Mouse (Mus musculus) spleen, adult 2 months (tissue): ENCODE measurements around the gene Grm7. TPM values are rescaled to one million over a fixed set of nuclear protein-coding genes. Genes with fewer than 3 reads are reported as not detected.

ENCODE experiments used
- DNase-seq, 2 experiments: peaks; one replicate each; pipeline versions ENCODE4 v3.0.0 to v3.0.0-alpha.2; 2012 to 2021; ENCODE audit warnings: low spot score in 2 of 2, low read depth in 1 of 2
- H3K27ac ChIP-seq: fragments of 200-500 bp; 2 replicates; pipeline ENCODE4 v1.5.1; 2012; ENCODE audit warnings: low read length, inconsistent platforms; ENCODE audit not compliant: insufficient read depth
- H3K27me3 ChIP-seq: fragments of 200-500 bp; 2 replicates; pipeline ENCODE4 v1.6.1; 2012; ENCODE audit warnings: mild to moderate bottlenecking, moderate library complexity, low read length, inconsistent platforms; ENCODE audit not compliant: control insufficient read depth, insufficient read depth
- H3K36me3 ChIP-seq: fragments of 200-500 bp; 2 replicates; pipeline ENCODE4 v1.6.1; 2012; ENCODE audit warnings: mild to moderate bottlenecking, low read length, inconsistent platforms; ENCODE audit not compliant: control insufficient read depth, insufficient read depth
- H3K4me1 ChIP-seq: fragments of 200-500 bp; 2 replicates; pipeline ENCODE4 v1.6.1; 2011; ENCODE audit warnings: inconsistent platforms; ENCODE audit not compliant: control insufficient read depth, insufficient read depth, insufficient read length
- H3K4me3 ChIP-seq: fragments of 200-500 bp; 2 replicates; pipeline ENCODE4 v1.5.1; 2011; ENCODE audit warnings: mild to moderate bottlenecking, inconsistent platforms; ENCODE audit not compliant: insufficient read depth, insufficient read length; ENCODE audit errors: extremely low read depth
- CTCF ChIP-seq: fragments of 200-500 bp; IDR thresholded peaks from 2 replicates; pipeline ENCODE4 v1.5.1; 2011; ENCODE audit warnings: mild to moderate bottlenecking, inconsistent platforms; ENCODE audit not compliant: insufficient read depth, insufficient read length, insufficient replicate concordance; ENCODE audit errors: extremely low read depth
- POLR2A ChIP-seq: fragments of 200-500 bp; IDR thresholded peaks from 2 replicates; pipeline ENCODE4 v1.6.1; 2011; ENCODE audit warnings: low read depth, low read length, inconsistent platforms
- WGBS: fragments of 180-500 bp; shearing (Covaris S2); methylation state at CpG from one replicate; pipeline ENCODE4 v1.1.7; 2018; 5-methylcytosine and 5-hydroxymethylcytosine counted together
- polyA plus RNA-seq: library from polyadenylated mRNA; depleted of rRNA; stranded (reverse); fragments of >200 nt; gene quantifications from 2 replicates; pipeline ENCODE4 v1.2.3, GENCODE M21; 2012

Gene Grm7
- polyA plus RNA-seq, 1 experiment = not detected

DNA sequence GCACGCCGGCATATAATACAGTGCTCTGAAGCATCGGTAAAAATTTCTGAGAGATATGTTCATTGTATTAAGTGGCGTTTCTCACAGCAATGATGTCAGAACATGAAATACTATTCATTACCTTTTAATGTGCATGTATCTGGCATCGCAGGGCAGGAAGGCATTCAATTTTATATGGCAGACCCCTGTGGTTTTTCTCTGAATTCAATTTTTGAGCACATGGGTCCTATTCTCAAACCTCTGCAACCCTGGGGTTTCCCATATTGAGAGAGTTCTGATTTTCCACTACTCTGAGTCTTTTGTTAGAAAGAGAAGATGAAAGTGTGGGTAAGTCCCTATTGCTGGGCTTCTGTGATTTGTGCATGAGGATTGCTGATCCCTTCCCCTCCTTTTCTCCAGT lies 110.5 kb downstream of the Grm7 start:
- 93% methylated on average over 5 of the region's 5 CpGs for WGBS
- Histone ChIP-seq H3K36me3 (no peaks in the 10 kb centered on the region), H3K27me3 (no peaks in the 10 kb centered on the region)

DNA sequence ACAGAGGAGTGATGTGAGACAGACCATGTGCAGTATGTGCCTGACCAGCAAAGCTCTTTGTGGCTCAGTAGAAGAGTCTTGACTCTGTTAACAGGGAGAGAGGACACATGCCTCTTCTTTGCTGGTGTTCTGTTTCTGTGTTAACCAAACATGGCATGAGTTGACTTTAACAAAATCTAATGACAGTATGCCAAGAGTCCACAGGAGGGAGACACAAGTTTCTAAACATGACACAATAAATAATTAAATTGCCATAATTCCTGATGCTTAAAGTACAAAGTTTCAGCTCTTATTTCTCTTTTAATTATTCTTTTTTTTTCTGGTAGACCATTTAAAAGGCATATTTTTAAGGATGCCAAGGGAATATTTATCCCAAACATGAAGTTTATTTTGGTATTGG lies 124.2 kb downstream of the Grm7 start:
- Histone ChIP-seq H3K4me1 (no peaks in the 10 kb centered on the region), H3K27ac (no peak overlapping the region), H3K4me3 (no peak overlapping the region), H3K36me3 (no peaks in the 10 kb centered on the region), H3K27me3 (no peaks in the 10 kb centered on the region)
- no peak for TF ChIP-seq POLR2A
- TF ChIP-seq CTCF = no peak
- no peak for DNase-seq

More for the DNA sequence above, 110.5 kb downstream of the Grm7 start:
- H3K4me1 ChIP-seq = no peaks in the 10 kb centered on the region
- TF ChIP-seq CTCF = no peak
- TF ChIP-seq POLR2A = no peak
- no peak for DNase-seq
- H3K4me3 ChIP-seq = no peak overlapping the region
- no peak overlapping the region for H3K27ac ChIP-seq

DNA sequence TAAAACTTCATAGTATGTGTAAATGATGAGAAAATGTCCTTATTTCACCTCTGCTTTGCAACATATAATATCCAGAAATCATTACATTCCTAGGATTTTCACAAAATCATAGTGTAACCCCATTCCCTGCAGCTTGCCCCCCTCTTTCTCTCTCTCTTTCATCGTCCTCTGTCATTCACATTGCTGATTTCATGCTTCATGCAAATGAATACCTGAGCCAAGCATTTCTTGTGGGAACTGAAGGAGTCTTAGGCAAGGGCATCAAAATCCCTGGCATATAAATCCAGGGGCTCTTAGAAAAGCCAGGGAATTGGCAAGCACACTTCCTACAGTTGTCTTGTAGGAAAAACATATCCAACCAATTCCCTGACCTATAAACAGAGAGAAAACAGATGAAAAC lies 127.3 kb downstream of the Grm7 start:
- no peaks in the 10 kb centered on the region for H3K27me3 ChIP-seq
- H3K27ac ChIP-seq = no peak overlapping the region
- 52% methylated on average over 1 of the region's 1 CpGs for whole genome bisulfite sequencing
- DNase-seq = no peak
- H3K4me1 ChIP-seq = no peaks in the 10 kb centered on the region
- TF ChIP-seq POLR2A (no peak), CTCF (no peak)
- no peaks in the 10 kb centered on the region for H3K36me3 ChIP-seq
- no peak overlapping the region for H3K4me3 ChIP-seq

DNA sequence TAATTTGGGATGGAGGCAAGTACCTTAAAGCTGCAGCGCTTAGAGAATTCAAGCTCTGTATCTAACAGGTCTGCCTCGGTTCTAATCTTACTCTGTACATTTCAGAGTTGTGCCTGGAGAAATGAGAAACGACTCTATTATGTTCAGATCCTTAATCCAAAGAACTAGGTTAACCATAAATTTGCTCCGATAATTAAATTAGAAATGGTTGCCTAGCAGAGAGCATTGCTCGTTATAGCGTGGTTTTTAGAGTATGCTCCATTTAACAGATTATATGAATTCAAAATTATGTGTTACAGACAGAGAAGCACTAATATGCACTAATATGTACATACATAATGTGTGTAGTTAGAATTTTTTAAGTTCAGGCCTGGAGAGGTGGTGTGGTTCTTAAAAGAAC lies 130.7 kb downstream of the Grm7 start:
- Histone ChIP-seq H3K36me3 (no peaks in the 10 kb centered on the region), H3K27ac (no peak overlapping the region), H3K27me3 (no peaks in the 10 kb centered on the region), H3K4me3 (no peak overlapping the region), H3K4me1 (no peaks in the 10 kb centered on the region)
- TF ChIP-seq POLR2A (no peak), CTCF (no peak)
- DNase-seq = no peak
- WGBS = 89% methylated on average over 6 of the region's 6 CpGs

DNA sequence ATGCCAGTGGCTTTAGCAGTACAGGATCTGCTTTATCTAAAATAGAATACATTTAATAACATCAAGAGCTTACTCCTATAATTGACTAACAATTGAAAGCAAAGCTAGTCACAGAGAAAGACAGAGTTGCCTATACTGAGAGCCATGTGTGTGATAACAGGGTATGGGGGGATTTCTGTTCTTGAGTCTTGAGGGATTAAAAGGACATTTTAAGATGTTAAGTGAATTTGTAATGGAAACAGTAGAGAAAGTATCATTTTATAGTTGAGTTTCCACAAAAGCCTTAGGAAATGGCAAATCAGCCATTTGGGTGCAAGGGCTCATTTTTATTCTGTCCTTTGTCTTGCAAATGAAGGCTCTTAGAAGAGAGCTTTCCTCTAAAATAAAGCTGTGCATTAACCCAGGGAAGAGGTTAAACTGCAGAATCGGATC lies 140.1 kb downstream of the Grm7 start:
- no peak for TF ChIP-seq CTCF
- TF ChIP-seq POLR2A = no peak
- Histone ChIP-seq H3K27me3 (no peaks in the 10 kb centered on the region), H3K4me1 (no peaks in the 10 kb centered on the region), H3K36me3 (no peaks in the 10 kb centered on the region), H3K27ac (no peak overlapping the region), H3K4me3 (no peak overlapping the region)
- 66% methylated on average over 1 of the region's 1 CpGs for WGBS
- no peak for DNase-seq

DNA sequence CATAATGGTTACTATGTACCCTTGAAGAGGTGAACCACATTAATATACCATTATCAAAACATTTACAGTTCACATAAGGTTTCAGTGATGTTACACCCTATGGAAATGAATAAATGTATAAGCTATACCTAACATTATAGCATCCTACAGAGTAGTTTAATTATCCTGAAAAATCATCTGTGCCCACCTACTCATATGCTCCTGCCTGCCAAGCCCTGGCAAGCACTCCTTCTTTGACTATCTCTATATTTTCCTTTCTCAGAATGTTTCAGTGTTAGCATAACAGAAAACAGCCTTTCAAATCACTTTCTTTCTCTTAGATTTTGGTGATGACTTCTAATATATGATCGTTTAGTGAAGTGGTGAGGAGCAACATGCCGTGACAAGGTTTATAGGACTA lies 147.3 kb downstream of the Grm7 start:
- TF ChIP-seq POLR2A = no peak
- TF ChIP-seq CTCF = no peak
- no peaks in the 10 kb centered on the region for H3K27me3 ChIP-seq
- no peak overlapping the region for H3K4me3 ChIP-seq
- H3K36me3 ChIP-seq = no peaks in the 10 kb centered on the region
- WGBS = 89% methylated on average over 2 of the region's 2 CpGs
- DNase-seq = no peak
- no peak overlapping the region for H3K27ac ChIP-seq
- no peaks in the 10 kb centered on the region for H3K4me1 ChIP-seq

DNA sequence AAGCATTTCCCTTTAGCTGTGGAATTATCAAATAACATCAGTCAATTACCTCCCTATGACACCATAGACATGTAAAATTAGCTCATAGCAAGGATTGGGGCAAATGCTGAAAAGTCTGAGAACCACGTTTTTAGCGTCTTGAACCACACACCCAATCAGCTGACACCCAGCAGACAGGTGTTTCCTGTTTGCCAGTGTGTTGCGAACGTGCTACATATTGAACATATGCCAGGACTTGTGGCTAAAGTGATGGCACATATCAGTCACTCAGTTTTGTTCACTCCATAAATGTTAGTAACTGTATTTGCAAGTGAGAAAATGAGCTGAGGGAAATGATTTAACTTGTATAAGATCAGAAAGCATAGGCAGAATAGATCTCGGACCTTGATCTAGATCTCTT lies 162.1 kb downstream of the Grm7 start:
- no peaks in the 10 kb centered on the region for H3K4me1 ChIP-seq
- DNase-seq = no peak
- H3K4me3 ChIP-seq = no peak overlapping the region
- H3K27me3 ChIP-seq = no peaks in the 10 kb centered on the region
- WGBS = 11% methylated on average over 5 of the region's 5 CpGs
- H3K27ac ChIP-seq = no peak overlapping the region
- H3K36me3 ChIP-seq = no peaks in the 10 kb centered on the region
- no peak for TF ChIP-seq CTCF
- no peak for TF ChIP-seq POLR2A

DNA sequence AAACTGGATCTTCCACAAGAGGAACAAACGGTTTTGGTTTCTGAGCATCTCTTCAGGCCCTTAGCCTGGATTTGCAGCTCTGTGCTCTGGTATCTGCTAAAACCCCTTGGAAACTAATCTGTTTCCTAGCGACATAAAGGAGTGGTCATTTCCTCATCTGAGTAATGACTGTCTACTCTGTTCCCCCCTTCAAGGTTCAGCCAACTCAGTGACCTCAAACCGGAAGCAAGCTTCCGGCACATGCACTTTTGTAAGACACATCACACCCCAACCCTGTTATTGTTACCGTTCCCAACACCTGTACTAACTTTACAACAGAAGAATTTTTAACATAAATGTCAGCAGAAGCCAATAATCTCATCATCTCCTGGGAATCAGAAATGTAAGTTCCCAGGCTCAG lies 166.8 kb downstream of the Grm7 start:
- H3K4me1 ChIP-seq = no peaks in the 10 kb centered on the region
- WGBS = 59% methylated on average over 5 of the region's 5 CpGs
- no peak overlapping the region for H3K27ac ChIP-seq
- H3K4me3 ChIP-seq = no peak overlapping the region
- no peaks in the 10 kb centered on the region for H3K36me3 ChIP-seq
- H3K27me3 ChIP-seq = no peaks in the 10 kb centered on the region
- no peak for TF ChIP-seq POLR2A
- TF ChIP-seq CTCF = no peak
- no peak for DNase-seq
